Mouse (Mus musculus) heart, postnatal 10 days (tissue): ENCODE measurements around the gene Arhgap9. TPM values are rescaled to one million over a fixed set of nuclear protein-coding genes. Genes with fewer than 3 reads are reported as not detected.

Experiments
- DNase-seq, 2 experiments: peaks; one replicate each; pipeline ENCODE4 v3.0.0; 2021
- intact Hi-C: fragments of 180-260 bp; cut with DNase I; formaldehyde crosslinking; loops from one replicate; pipeline ENCODE4 v1.15.1; 2025
- total RNA-seq, 2 experiments: library from RNA; stranded (reverse); gene quantifications; 2 replicates each; pipeline ENCODE4 v1.2.3; 2021

Arhgap9 gene
- total RNA-seq, 2 experiments from 2014 or later, result 3.3 to 4.1 TPM

GRCm38 (mm10) chr10:127317277-127317676 is 4.5 kb upstream of the Arhgap9 start:
- no peak for DNase-seq
- intact Hi-C loops, result no loop called here

- no peak for DNase-seq
- intact Hi-C loops, result no loop called here
Measured at GRCm38 (mm10) chr10:127318009-127318408, 3.8 kb upstream of the Arhgap9 start.

- DNase-seq, result no peak
- intact Hi-C loops, result no loop called here
Measured at GRCm38 (mm10) chr10:127319969-127320368, 1.8 kb upstream of the Arhgap9 start.

- DNase-seq, result no peak
- intact Hi-C loops, result no loop called here
Measured at GRCm38 (mm10) chr10:127322178-127322577, 414 bp downstream of the Arhgap9 start.

- DNase-seq, result no peak
- intact Hi-C loops, result no loop called here
Measured at GRCm38 (mm10) chr10:127322669-127323068, 905 bp downstream of the Arhgap9 start.

- intact Hi-C loops, result no loop called here
- no peak for DNase-seq
Measured at GRCm38 (mm10) chr10:127323131-127323855, 1.5 kb downstream of the Arhgap9 start.

- intact Hi-C loops, result no loop called here
- DNase-seq, result peak; percentile 41 to 45
Measured at GRCm38 (mm10) chr10:127324495-127324894, 2.7 kb downstream of the Arhgap9 start.

- no peak for DNase-seq
- intact Hi-C loops, result no loop called here
Measured at GRCm38 (mm10) chr10:127325454-127326016, 3.8 kb downstream of the Arhgap9 start.

- peak; percentile 51 to 62 for DNase-seq
- intact Hi-C loops, result no loop called here
Measured at GRCm38 (mm10) chr10:127326017-127326801, 4.4 kb downstream of the Arhgap9 start.

- intact Hi-C loops, result no loop called here
- peak; percentile 37 to 46 for DNase-seq
Measured at GRCm38 (mm10) chr10:127326828-127327227, 5.1 kb downstream of the Arhgap9 start.

GRCm38 (mm10) chr10:127327461-127328145 is 5.8 kb downstream of the Arhgap9 start:
- no peak for DNase-seq
- intact Hi-C loops, result no loop called here

- DNase-seq, result no peak
- intact Hi-C loops, result no loop called here
Measured at GRCm38 (mm10) chr10:127330212-127330611, 8.4 kb downstream of the Arhgap9 start.

GRCm38 (mm10) chr10:127332211-127332874 is 10.6 kb downstream of the Arhgap9 start:
- intact Hi-C loops, result no loop called here

GRCm38 (mm10) chr10:127333152-127333551 is 11.4 kb downstream of the Arhgap9 start:
- no peak for DNase-seq
- intact Hi-C loops, result no loop called here

More at GRCm38 (mm10) chr10:127332211-127332874, 10.6 kb downstream of the Arhgap9 start:
- DNase-seq, result no peak

- intact Hi-C loops, result no loop called here
- DNase-seq, result no peak
Measured at GRCm38 (mm10) chr10:127335271-127335670, 13.5 kb downstream of the Arhgap9 start.

GRCm38 (mm10) chr10:127336952-127337351 is 15.2 kb downstream of the Arhgap9 start:
- DNase-seq, result no peak
- intact Hi-C loops, result no loop called here

- intact Hi-C loops, result no loop called here
- no peak for DNase-seq
Measured at GRCm38 (mm10) chr10:127337536-127338099, 15.9 kb downstream of the Arhgap9 start.

- peak; percentile 93 for DNase-seq
- intact Hi-C loops, result no loop called here
Measured at GRCm38 (mm10) chr10:127338930-127339682, 17.3 kb downstream of the Arhgap9 start.
